In genomic region chr7:74006775-74007371, GRCm38 (mm10) we compare ENCODE assay signal across 7 mouse cellular contexts. TPM values are rescaled to one million over a fixed set of nuclear protein-coding genes. Genes with fewer than 3 reads are reported as not detected.
DNase-seq lines count a peak whose midpoint lies in the region; ATAC-seq lines count a peak whose summit lies in the region.

No protein-coding gene starts in this region.

- H3K4me1 ChIP-seq in lung, embryonic 15.5 days, result peaks cover 1% of the 10 kb centered on the region; the same call in 1 of the 2 replicates
- H3K4me1 ChIP-seq in forebrain, embryonic 13.5 days, result peaks cover 76% of the 10 kb centered on the region
- peaks cover 51% of the 10 kb centered on the region for H3K4me1 ChIP-seq in limb, embryonic 13.5 days

- DNase-seq in lung, postnatal 25 days (ENCODE audit: low spot score), result no peak
- peak; percentile 22 for DNase-seq in right cerebral cortex, postnatal 4 days
- no peak for DNase-seq in urinary bladder, adult 18-20 months (ENCODE audit: low spot score in 2 of 2)

- no peak overlapping the region for H3K27ac ChIP-seq in lung, embryonic 15.5 days
- peak overlapping the region; percentile 87 for H3K27ac ChIP-seq in forebrain, embryonic 13.5 days
- H3K27ac ChIP-seq in limb, embryonic 13.5 days, result peak overlapping the region; percentile 39; the same call in 1 of the 2 replicates

- 28% methylated on average over 9 of the region's 9 CpGs for WGBS in lung, embryonic 15.5 days
- WGBS in forebrain, embryonic 13.5 days, result 7% methylated on average over 9 of the region's 9 CpGs
- 18% methylated on average over 9 of the region's 9 CpGs for WGBS in limb, embryonic 13.5 days

- peaks cover 12% of the 10 kb centered on the region for H3K27me3 ChIP-seq in lung, embryonic 15.5 days
- no peaks in the 10 kb centered on the region for H3K27me3 ChIP-seq in forebrain, embryonic 13.5 days
- no peaks in the 10 kb centered on the region for H3K27me3 ChIP-seq in limb, embryonic 13.5 days

- no peaks in the 10 kb centered on the region for H3K9me3 ChIP-seq in lung, embryonic 15.5 days
- H3K9me3 ChIP-seq in forebrain, embryonic 13.5 days (replicated peaks), result no peaks in the 10 kb centered on the region
- no peaks in the 10 kb centered on the region for H3K9me3 ChIP-seq in limb, embryonic 13.5 days

- ATAC-seq in lung, embryonic 15.5 days (ENCODE audit: borderline replicate concordance, extremely low read depth, low FRiP score, low TSS enrichment), result peak; percentile 31; the same call in 1 of the 2 replicates
- peak; percentile 80 for ATAC-seq in forebrain, embryonic 13.5 days
- ATAC-seq in limb, embryonic 13.5 days (ENCODE audit: low FRiP score, low read depth), result peak; percentile 85
- no peak for ATAC-seq in inflammation-experienced regulatory T-cells, adult 6 months

- H3K4me2 ChIP-seq in lung, embryonic 15.5 days, result no peak overlapping the region
- H3K4me2 ChIP-seq in forebrain, embryonic 13.5 days, result peak overlapping the region; percentile 47
- H3K4me2 ChIP-seq in limb, embryonic 13.5 days (replicated peaks), result peak overlapping the region; percentile 2; the same call in 1 of the 2 replicates

- no peak overlapping the region for H3K9ac ChIP-seq in lung, embryonic 15.5 days
- H3K9ac ChIP-seq in forebrain, embryonic 13.5 days, result peak overlapping the region; percentile 56
- H3K9ac ChIP-seq in limb, embryonic 13.5 days, result no peak overlapping the region

- H3K4me3 ChIP-seq in lung, embryonic 15.5 days, result no peak overlapping the region
- H3K4me3 ChIP-seq in forebrain, embryonic 13.5 days, result no peak overlapping the region; the same call in 1 of the 2 replicates
- H3K4me3 ChIP-seq in limb, embryonic 13.5 days, result no peak overlapping the region

- no peaks in the 10 kb centered on the region for H3K36me3 ChIP-seq in lung, embryonic 15.5 days
- peaks cover 18% of the 10 kb centered on the region for H3K36me3 ChIP-seq in forebrain, embryonic 13.5 days (ENCODE audit: poor library complexity, severe bottlenecking)
- peaks cover 3% of the 10 kb centered on the region; the same call in 1 of the 2 replicates for H3K36me3 ChIP-seq in limb, embryonic 13.5 days

RNA-seq across cellular contexts. Expression of gene St8sia2, which starts 6.6 kb away (rescaled TPM):
- polyA plus RNA-seq in lung, embryonic 15.5 days (2015; fragmentation: Nextera tagmentation; extraction: Ambion mirVana), result 8.6 and 9.5 TPM in 2 replicates
- 53.2 and 58.8 TPM in 2 replicates for polyA plus RNA-seq in forebrain, embryonic 13.5 days (2015; fragmentation: Nextera tagmentation; extraction: Ambion mirVana)
- 18.6 and 20.1 TPM in 2 replicates for polyA plus RNA-seq in limb, embryonic 13.5 days (2015; fragmentation: Nextera tagmentation; extraction: Ambion mirVana)
- polyA plus RNA-seq in inflammation-experienced regulatory T-cells, adult 6 months (2017; shearing (Covaris generic)), result not detected
